Mouse (Mus musculus) testis, adult 2 months (tissue): Measurements from ENCODE around the gene Trim38.

Experiments
- CTCF ChIP-seq: fragments of 200-500 bp; IDR thresholded peaks from 2 replicates; pipeline ENCODE4 v1.5.1; 2012; ENCODE audit warnings: low read depth, mild to moderate bottlenecking, inconsistent platforms, low read length, moderate library complexity; ENCODE audit not compliant: control insufficient read depth, insufficient read depth, insufficient replicate concordance
- POLR2A ChIP-seq: fragments of 200-500 bp; IDR thresholded peaks from 2 replicates; pipeline ENCODE4 v1.6.1; 2012; ENCODE audit warnings: low read depth, mild to moderate bottlenecking, inconsistent platforms, low read length, moderate library complexity; ENCODE audit not compliant: control insufficient read depth

DNA sequence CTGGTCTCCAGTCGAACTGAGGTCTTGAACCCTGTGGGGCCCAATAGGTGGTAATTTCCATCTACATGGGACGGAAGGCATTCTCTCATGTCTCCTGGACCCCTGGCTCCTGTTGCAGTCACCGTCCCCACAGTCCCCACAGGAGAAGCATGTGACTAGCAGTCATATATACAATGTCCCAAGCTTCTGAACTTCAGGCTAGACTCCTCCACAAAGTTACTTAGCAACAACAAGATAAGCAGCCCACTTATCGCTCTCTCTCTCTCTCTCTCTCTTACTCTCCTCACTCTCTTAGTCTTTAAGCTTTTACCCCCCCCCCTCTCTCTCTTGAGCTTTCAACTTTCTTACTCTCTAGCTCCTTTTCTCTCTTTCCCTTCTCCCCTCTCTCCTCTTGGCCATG lies 45.5 kb upstream of the Trim38 start:
- TF ChIP-seq POLR2A (no peak), CTCF (no peak)
